8 mouse cellular contexts compared by ENCODE assay signal in genomic region chr12:76372046-76372445, GRCm38 (mm10). TPM values are rescaled to one million over a fixed set of nuclear protein-coding genes. Genes with fewer than 3 reads are reported as not detected.
DNase-seq lines count a peak whose midpoint lies in the region; ATAC-seq lines count a peak whose summit lies in the region.
"Had no signal": no experiment of that assay in that cellular context is flagged by ENCODE, and none has a peak within 500 bp of the region (broad histone marks: within the 10 kb centered on the region; RNA-seq: fewer than 3 reads in every experiment).

No protein-coding gene starts in this region.

- WGBS in forebrain, embryonic 11.5 days, result 44% methylated on average over 7 of the region's 7 CpGs
- WGBS in limb, embryonic 15.5 days, result 24% methylated on average over 7 of the region's 7 CpGs
- WGBS in stomach, embryonic 16.5 days, result 39% methylated on average over 7 of the region's 7 CpGs

- no peak for ATAC-seq in megakaryocyte, adult 5-6 weeks (ENCODE audit: poor library complexity, severe bottlenecking)
- ATAC-seq in forebrain, embryonic 11.5 days (replicated peaks; ENCODE audit: low FRiP score), result no peak
- ATAC-seq in limb, embryonic 15.5 days (ENCODE audit: insufficient number of reproducible peaks, low FRiP score, low TSS enrichment, low read depth), result no peak
- ATAC-seq in stomach, embryonic 16.5 days (ENCODE audit: insufficient read depth, low FRiP score), result no peak
- no peak for ATAC-seq in monocyte, adult 5-6 weeks (replicated peaks; ENCODE audit: insufficient number of reproducible peaks, low FRiP score, low TSS enrichment, poor library complexity, severe bottlenecking)

- H3K9ac ChIP-seq in forebrain, embryonic 11.5 days (ENCODE audit: low read length), result peak overlapping the region; percentile 99
- H3K9ac ChIP-seq in limb, embryonic 15.5 days, result no peak overlapping the region
- H3K9ac ChIP-seq in stomach, embryonic 16.5 days (ENCODE audit: low read length), result peak overlapping the region; percentile 100

- no peaks in the 10 kb centered on the region for H3K9me3 ChIP-seq in megakaryocyte, embryonic 14.5 days
- no peaks in the 10 kb centered on the region for H3K9me3 ChIP-seq in forebrain, embryonic 11.5 days (ENCODE audit: control insufficient read depth, low read length)
- no peaks in the 10 kb centered on the region for H3K9me3 ChIP-seq in limb, embryonic 15.5 days
- no peaks in the 10 kb centered on the region for H3K9me3 ChIP-seq in stomach, embryonic 16.5 days (replicated peaks; ENCODE audit: control insufficient read depth, low read length)

- H3K27ac ChIP-seq in forebrain, embryonic 11.5 days (ENCODE audit: low read depth, low read length), result no peak overlapping the region
- peak overlapping the region; percentile 100; the same call in 1 of the 2 replicates for H3K27ac ChIP-seq in limb, embryonic 15.5 days
- no peak overlapping the region for H3K27ac ChIP-seq in stomach, embryonic 16.5 days (ENCODE audit: low read length)

- H3K4me3 ChIP-seq in megakaryocyte, embryonic 14.5 days (replicated peaks), result peak overlapping the region; percentile 97
- peak overlapping the region; percentile 91 for H3K4me3 ChIP-seq in forebrain, embryonic 11.5 days (ENCODE audit: low read depth, low read length)
- peak overlapping the region; percentile 98 for H3K4me3 ChIP-seq in limb, embryonic 15.5 days
- H3K4me3 ChIP-seq in stomach, embryonic 16.5 days (replicated peaks; ENCODE audit: low read length), result peak overlapping the region; percentile 96

- peaks cover 5% of the 10 kb centered on the region for H3K36me3 ChIP-seq in megakaryocyte, embryonic 14.5 days (replicated peaks; ENCODE audit: low read length)
- no peaks in the 10 kb centered on the region for H3K36me3 ChIP-seq in forebrain, embryonic 11.5 days (ENCODE audit: control insufficient read depth, insufficient read depth, low read length)
- no peaks in the 10 kb centered on the region for H3K36me3 ChIP-seq in limb, embryonic 15.5 days
- no peaks in the 10 kb centered on the region for H3K36me3 ChIP-seq in stomach, embryonic 16.5 days (ENCODE audit: control insufficient read depth, insufficient read depth, low read length)

- H3K4me1 ChIP-seq in megakaryocyte, embryonic 14.5 days, result peaks cover 69% of the 10 kb centered on the region
- peaks cover 12% of the 10 kb centered on the region; the same call in 1 of the 2 replicates for H3K4me1 ChIP-seq in forebrain, embryonic 11.5 days (replicated peaks; ENCODE audit: control insufficient read depth, insufficient read depth, low read length)
- peaks cover 40% of the 10 kb centered on the region for H3K4me1 ChIP-seq in limb, embryonic 15.5 days
- H3K4me1 ChIP-seq in stomach, embryonic 16.5 days (ENCODE audit: control insufficient read depth, insufficient read depth, low read length), result peaks cover 32% of the 10 kb centered on the region

- DNase-seq in forebrain, embryonic 11.5 days (ENCODE audit: low spot score), result no peak
- no peak for DNase-seq in right cerebral cortex, adult 18-20 months
- DNase-seq: kidney, postnatal 25 days had no signal

- H3K4me2 ChIP-seq in forebrain, embryonic 11.5 days (ENCODE audit: low read depth, low read length, severe bottlenecking), result peak overlapping the region; percentile 85
- H3K4me2 ChIP-seq in limb, embryonic 15.5 days, result peak overlapping the region; percentile 73
- peak overlapping the region; percentile 80 for H3K4me2 ChIP-seq in stomach, embryonic 16.5 days (ENCODE audit: low read depth, low read length)

- H3K27me3 ChIP-seq in megakaryocyte, embryonic 14.5 days (replicated peaks), result no peaks in the 10 kb centered on the region
- H3K27me3 ChIP-seq in forebrain, embryonic 11.5 days (ENCODE audit: control insufficient read depth, insufficient read depth, low read length), result no peaks in the 10 kb centered on the region
- H3K27me3 ChIP-seq in limb, embryonic 15.5 days, result no peaks in the 10 kb centered on the region
- H3K27me3 ChIP-seq in stomach, embryonic 16.5 days (ENCODE audit: control insufficient read depth, insufficient read depth, low read length), result no peaks in the 10 kb centered on the region

RNA-seq across cellular contexts. Expression of gene Zbtb1, which starts 2.0 kb away (rescaled TPM):
- 0.79 and 4.7 TPM in 2 replicates for polyA plus RNA-seq in megakaryocyte, embryonic 14.5 days (2012; ENCODE audit: insufficient read depth, low replicate concordance)
- 8.9 and 11.7 TPM in 2 replicates for total RNA-seq in megakaryocyte, adult 5-6 weeks (2015)
- total RNA-seq in megakaryocyte, adult 5-6 weeks (2017), result 9.1 and 10.1 TPM in 2 replicates
- polyA plus RNA-seq in forebrain, embryonic 11.5 days (2014; fragmentation: Nextera tagmentation; extraction: Ambion mirVana), result 8.2 and 8.8 TPM in 2 replicates
- 9.6 and 10.0 TPM in 2 replicates for polyA plus RNA-seq in limb, embryonic 15.5 days (2015; fragmentation: Nextera tagmentation; extraction: Ambion mirVana)
- 8.4 and 8.7 TPM in 2 replicates for polyA plus RNA-seq in stomach, embryonic 16.5 days (2015; fragmentation: Nextera tagmentation; extraction: Ambion mirVana)
- 17.2 to 22.9 TPM (median 19.8 TPM) in 3 replicates for total RNA-seq in monocyte, adult 5-6 weeks (2017)

RNA-seq across cellular contexts. Expression of gene Zbtb25, which starts 2.6 kb away (rescaled TPM):
- polyA plus RNA-seq in megakaryocyte, embryonic 14.5 days (2012; ENCODE audit: insufficient read depth, low replicate concordance), result 2.4 and 7.2 TPM in 2 replicates
- 11.9 and 13.5 TPM in 2 replicates for total RNA-seq in megakaryocyte, adult 5-6 weeks (2015)
- 7.2 and 9.2 TPM in 2 replicates for total RNA-seq in megakaryocyte, adult 5-6 weeks (2017)
- polyA plus RNA-seq in forebrain, embryonic 11.5 days (2014; fragmentation: Nextera tagmentation; extraction: Ambion mirVana), result 19.8 and 23.0 TPM in 2 replicates
- 16.9 and 18.1 TPM in 2 replicates for polyA plus RNA-seq in limb, embryonic 15.5 days (2015; fragmentation: Nextera tagmentation; extraction: Ambion mirVana)
- polyA plus RNA-seq in stomach, embryonic 16.5 days (2015; fragmentation: Nextera tagmentation; extraction: Ambion mirVana), result 11.0 and 12.0 TPM in 2 replicates
- 6.7 to 16.7 TPM (median 15.7 TPM) in 3 replicates for total RNA-seq in monocyte, adult 5-6 weeks (2017)

RNA-seq across cellular contexts. Expression of gene Hspa2, which starts 31.9 kb away (rescaled TPM):
- polyA plus RNA-seq in megakaryocyte, embryonic 14.5 days (2012; ENCODE audit: insufficient read depth, low replicate concordance), result 2.9 and 5.8 TPM in 2 replicates
- 1.3 and 2.2 TPM in 2 replicates for total RNA-seq in megakaryocyte, adult 5-6 weeks (2015)
- total RNA-seq in megakaryocyte, adult 5-6 weeks (2017), result 4.8 and 6.7 TPM in 2 replicates
- polyA plus RNA-seq in forebrain, embryonic 11.5 days (2014; fragmentation: Nextera tagmentation; extraction: Ambion mirVana), result 4.4 and 4.5 TPM in 2 replicates
- polyA plus RNA-seq in limb, embryonic 15.5 days (2015; fragmentation: Nextera tagmentation; extraction: Ambion mirVana), result 11.8 and 13.0 TPM in 2 replicates
- polyA plus RNA-seq in stomach, embryonic 16.5 days (2015; fragmentation: Nextera tagmentation; extraction: Ambion mirVana), result 13.6 and 15.3 TPM in 2 replicates
- 9.5 to 14.7 TPM (median 11.9 TPM) in 3 replicates for total RNA-seq in monocyte, adult 5-6 weeks (2017)

RNA-seq across cellular contexts. Expression of gene Ppp1r36, which starts 45.3 kb away (rescaled TPM):
- not detected in 2 replicates for polyA plus RNA-seq in megakaryocyte, embryonic 14.5 days (2012; ENCODE audit: insufficient read depth, low replicate concordance)
- 0.58 TPM in 1 of 2 replicates, not detected in the other for total RNA-seq in megakaryocyte, adult 5-6 weeks (2015)
- total RNA-seq in megakaryocyte, adult 5-6 weeks (2017), result 0.18 TPM in 1 of 2 replicates, not detected in the other
- polyA plus RNA-seq in forebrain, embryonic 11.5 days (2014; fragmentation: Nextera tagmentation; extraction: Ambion mirVana), result 0.35 and 0.56 TPM in 2 replicates
- polyA plus RNA-seq in limb, embryonic 15.5 days (2015; fragmentation: Nextera tagmentation; extraction: Ambion mirVana), result 3.4 and 4.0 TPM in 2 replicates
- polyA plus RNA-seq in stomach, embryonic 16.5 days (2015; fragmentation: Nextera tagmentation; extraction: Ambion mirVana), result 3.2 and 3.3 TPM in 2 replicates
- total RNA-seq in monocyte, adult 5-6 weeks (2017), result 1.9 TPM in 1 of 3 replicates, not detected in the others

RNA-seq across cellular contexts. Expression of gene Akap5, which starts 47.4 kb away (rescaled TPM):
- polyA plus RNA-seq in megakaryocyte, embryonic 14.5 days (2012; ENCODE audit: insufficient read depth, low replicate concordance), result 0.63 TPM in 1 of 2 replicates, not detected in the other
- not detected in 2 replicates for total RNA-seq in megakaryocyte, adult 5-6 weeks (2015)
- 0.08 and 0.15 TPM in 2 replicates for total RNA-seq in megakaryocyte, adult 5-6 weeks (2017)
- polyA plus RNA-seq in forebrain, embryonic 11.5 days (2014; fragmentation: Nextera tagmentation; extraction: Ambion mirVana), result 3.6 and 5.2 TPM in 2 replicates
- 1.0 and 1.2 TPM in 2 replicates for polyA plus RNA-seq in limb, embryonic 15.5 days (2015; fragmentation: Nextera tagmentation; extraction: Ambion mirVana)
- polyA plus RNA-seq in stomach, embryonic 16.5 days (2015; fragmentation: Nextera tagmentation; extraction: Ambion mirVana), result 4.8 TPM in 2 replicates
- 0.10 to 1.3 TPM (median 0.32 TPM) in 3 replicates for total RNA-seq in monocyte, adult 5-6 weeks (2017)
